ENCODE assay signal across 8 mouse cellular contexts in the genomic region with DNA sequence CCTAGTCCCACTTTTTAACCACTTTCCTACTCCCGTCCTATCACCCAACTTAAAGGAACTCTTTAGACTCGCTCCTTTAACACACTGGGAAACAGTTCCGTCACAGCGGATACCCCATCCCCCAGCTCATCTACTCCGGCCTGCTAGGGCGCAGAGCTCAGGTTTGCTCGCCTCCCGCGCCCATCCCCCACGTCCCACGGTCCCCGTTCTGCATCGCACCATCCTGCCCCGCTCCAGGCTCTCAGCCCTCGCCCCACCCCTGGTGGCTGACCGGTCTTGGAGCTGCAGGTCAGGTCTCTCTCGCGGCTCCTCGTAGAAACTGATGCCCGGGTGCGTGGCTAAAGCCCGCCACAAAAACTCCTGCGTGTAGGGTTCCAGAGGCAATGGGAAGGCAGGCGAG. TPM values are rescaled to one million over a fixed set of nuclear protein-coding genes. Genes with fewer than 3 reads are reported as not detected.
DNase-seq lines count a peak whose midpoint lies in the region; ATAC-seq and TF ChIP-seq lines count a peak whose summit lies in the region.

No protein-coding gene starts in this region.

- peak; percentile 53 for ATAC-seq in CD4-positive, CD25-positive, alpha-beta regulatory T cell, adult 4 months
- ATAC-seq in heart, embryonic 11.5 days (replicated peaks; ENCODE audit: insufficient number of reproducible peaks, low FRiP score, low TSS enrichment), result peak; percentile 85
- ATAC-seq in kidney, postnatal 0 days (replicated peaks; ENCODE audit: low FRiP score, low read depth), result peak; percentile 83
- peak; percentile 84 for ATAC-seq in neural tube, embryonic 15.5 days (ENCODE audit: low FRiP score)

- no peaks in the 10 kb centered on the region for H3K9me3 ChIP-seq in heart, embryonic 11.5 days (replicated peaks; ENCODE audit: control insufficient read depth, low read length)
- H3K9me3 ChIP-seq in kidney, postnatal 0 days (replicated peaks; ENCODE audit: low read length), result no peaks in the 10 kb centered on the region
- no peaks in the 10 kb centered on the region for H3K9me3 ChIP-seq in neural tube, embryonic 15.5 days (replicated peaks)

- H3K4me3 ChIP-seq in heart, embryonic 11.5 days (ENCODE audit: low read depth, low read length), result peak overlapping the region; percentile 84
- peak overlapping the region; percentile 84 for H3K4me3 ChIP-seq in kidney, postnatal 0 days (replicated peaks; ENCODE audit: low read depth, low read length)
- H3K4me3 ChIP-seq in lung, adult 2 months (replicated peaks; ENCODE audit: extremely low read depth, low read depth, low read length), result peak overlapping the region; percentile 78
- peak overlapping the region; percentile 83 for H3K4me3 ChIP-seq in neural tube, embryonic 15.5 days (replicated peaks)

- H3K27ac ChIP-seq in heart, embryonic 11.5 days (ENCODE audit: low read depth, low read length), result peak overlapping the region; percentile 96
- peak overlapping the region; percentile 94 for H3K27ac ChIP-seq in kidney, postnatal 0 days
- peak overlapping the region; percentile 93 for H3K27ac ChIP-seq in neural tube, embryonic 15.5 days (replicated peaks)

- under 1% methylated on average over 24 of the region's 24 CpGs for WGBS in heart, embryonic 11.5 days (ENCODE audit: insufficient replicate concordance)
- under 1% methylated on average over 24 of the region's 24 CpGs for WGBS in kidney, postnatal 0 days
- WGBS in lung, adult 2 months, result 1% methylated on average over 24 of the region's 24 CpGs
- WGBS in neural tube, embryonic 15.5 days, result under 1% methylated on average over 24 of the region's 24 CpGs

- DNase-seq in 3T3-L1 (ENCODE audit: low read depth, low spot score) (peak; percentile 61), adipocyte (ENCODE audit: low spot score) (no peak)
- DNase-seq in embryo, embryonic 11.5 days (ENCODE audit: low read depth, low spot score), result peak; percentile 54
- peak; percentile 67 for DNase-seq in kidney, postnatal 0 days (ENCODE audit: low spot score)
- DNase-seq in lung, adult 2 months, result no peak

- H3K27me3 ChIP-seq in heart, embryonic 11.5 days (ENCODE audit: control insufficient read depth, insufficient read depth, low read length), result no peaks in the 10 kb centered on the region
- no peaks in the 10 kb centered on the region for H3K27me3 ChIP-seq in kidney, postnatal 0 days (ENCODE audit: insufficient read depth, low read length)
- H3K27me3 ChIP-seq in neural tube, embryonic 15.5 days (replicated peaks), result no peaks in the 10 kb centered on the region

- peak; percentile 37; the same call in 1 of the 2 replicates for TF ChIP-seq CTCF in kidney, postnatal 0 days (IDR thresholded peaks at IDR 0.05; ENCODE audit: low read depth)
- TF ChIP-seq CTCF in lung, adult 2 months (IDR thresholded peaks at IDR 0.05; ENCODE audit: insufficient read depth, low read length), result no peak

- H3K4me1 ChIP-seq in heart, embryonic 11.5 days (ENCODE audit: control insufficient read depth, insufficient read depth, low read length), result peaks cover 26% of the 10 kb centered on the region
- H3K4me1 ChIP-seq in kidney, postnatal 0 days (replicated peaks; ENCODE audit: insufficient read depth, low read length), result peaks cover 25% of the 10 kb centered on the region
- H3K4me1 ChIP-seq in lung, adult 2 months (ENCODE audit: control insufficient read depth, insufficient read depth, low read length), result peaks cover 12% of the 10 kb centered on the region; the same call in 1 of the 2 replicates
- peaks cover 43% of the 10 kb centered on the region for H3K4me1 ChIP-seq in neural tube, embryonic 15.5 days

- peak overlapping the region; percentile 96 for H3K9ac ChIP-seq in heart, embryonic 11.5 days (ENCODE audit: low read depth, low read length)
- peak overlapping the region; percentile 84 for H3K9ac ChIP-seq in kidney, postnatal 0 days (ENCODE audit: low read depth, low read length)
- H3K9ac ChIP-seq in neural tube, embryonic 15.5 days (replicated peaks), result peak overlapping the region; percentile 92

- H3K36me3 ChIP-seq in heart, embryonic 11.5 days (ENCODE audit: control insufficient read depth, insufficient read depth, low read length), result peaks cover 18% of the 10 kb centered on the region
- H3K36me3 ChIP-seq in kidney, postnatal 0 days (ENCODE audit: insufficient read depth, low read length), result peaks cover 12% of the 10 kb centered on the region
- H3K36me3 ChIP-seq in neural tube, embryonic 15.5 days, result peaks cover 20% of the 10 kb centered on the region

- peak overlapping the region; percentile 87 for H3K4me2 ChIP-seq in heart, embryonic 11.5 days
- peak overlapping the region; percentile 79 for H3K4me2 ChIP-seq in kidney, postnatal 0 days (ENCODE audit: low read length)
- peak overlapping the region; percentile 82 for H3K4me2 ChIP-seq in neural tube, embryonic 15.5 days

- TF ChIP-seq POLR2A in lung, adult 2 months (IDR thresholded peaks at IDR 0.05; ENCODE audit: borderline replicate concordance, extremely low read depth, low read depth, low read length), result no peak

RNA-seq across cellular contexts. Expression of a gene that starts 0.4 kb away (rescaled TPM):
- polyA plus RNA-seq in CD4-positive, CD25-positive, alpha-beta regulatory T cell, adult 4 months (2017; shearing (Covaris generic)), result 10 to 100 TPM; 16.1 to 29.4 TPM
- polyA plus RNA-seq in heart, embryonic 11.5 days (2014; fragmentation: Nextera tagmentation; extraction: Ambion mirVana), result 32.1 and 33.2 TPM in 2 replicates
- polyA plus RNA-seq in kidney, postnatal 0 days (2015; fragmentation: Nextera tagmentation; extraction: Ambion mirVana), result 15.6 and 17.8 TPM in 2 replicates
- 61.9 and 68.4 TPM in 2 replicates for polyA plus RNA-seq in lung, adult 2 months (2012; rRNA removed)
- 23.2 and 24.9 TPM in 2 replicates for polyA plus RNA-seq in neural tube, embryonic 15.5 days (2015; fragmentation: Nextera tagmentation; extraction: Ambion mirVana)

RNA-seq across cellular contexts. Expression of a gene that starts 0.5 kb away (rescaled TPM):
- polyA plus RNA-seq in CD4-positive, CD25-positive, alpha-beta regulatory T cell, adult 4 months (2017; shearing (Covaris generic)), result 1 to 10 TPM; 4.0 to 4.1 TPM
- 8.7 and 9.4 TPM in 2 replicates for polyA plus RNA-seq in heart, embryonic 11.5 days (2014; fragmentation: Nextera tagmentation; extraction: Ambion mirVana)
- 4.4 and 4.8 TPM in 2 replicates for polyA plus RNA-seq in kidney, postnatal 0 days (2015; fragmentation: Nextera tagmentation; extraction: Ambion mirVana)
- polyA plus RNA-seq in lung, adult 2 months (2012; rRNA removed), result 15.9 and 18.4 TPM in 2 replicates
- polyA plus RNA-seq in neural tube, embryonic 15.5 days (2015; fragmentation: Nextera tagmentation; extraction: Ambion mirVana), result 5.4 and 6.7 TPM in 2 replicates

Comparison
In these comparisons a context has a peak if more than half of its experiments do, and no peak if none do; other contexts are left out.
1. DNase-seq: peak in 3T3-L1 (single experiment), embryo, embryonic 11.5 days (single experiment) and kidney, postnatal 0 days (single experiment); none in lung, adult 2 months (single experiment) and adipocyte (single experiment).
2. Peak in every context shown above with its lines, with median percentiles within 50 percentile points of each other: ATAC-seq, H3K27ac ChIP-seq, H3K4me2 ChIP-seq, H3K4me3 ChIP-seq and H3K9ac ChIP-seq.